Mouse (Mus musculus): Measurements from ENCODE around the gene Arid1b.

Arid1b gene

GRCm38 (mm10) chr17:5014327-5014957 lies 20.3 kb downstream of the Arid1b start:
- no peaks in the 10 kb centered on the region for H3K9me3 ChIP-seq (ENCODE audit: low read length)
- no peaks in the 10 kb centered on the region for H3K27me3 ChIP-seq (ENCODE audit: insufficient read depth, low read length)
- no peak for TF ChIP-seq NANOG (IDR thresholded peaks at IDR 0.05; ENCODE audit: borderline replicate concordance, low read length)
- no peaks in the 10 kb centered on the region for H3K36me3 ChIP-seq (ENCODE audit: insufficient read depth, low read length)
- peaks cover 46% of the 10 kb centered on the region for H3K4me1 ChIP-seq (replicated peaks; ENCODE audit: low read depth, low read length)
- no peak overlapping the region for H3K4me3 ChIP-seq (replicated peaks; ENCODE audit: low read length)

- H3K9me3 ChIP-seq (ENCODE audit: low read length): no peaks in the 10 kb centered on the region
Observed at GRCm38 (mm10) chr17:5016404-5016803, 22.3 kb downstream of the Arid1b start.

GRCm38 (mm10) chr17:5017065-5017464 lies 22.9 kb downstream of the Arid1b start:
- no peaks in the 10 kb centered on the region for H3K36me3 ChIP-seq (ENCODE audit: insufficient read depth, low read length)
- no peaks in the 10 kb centered on the region for H3K9me3 ChIP-seq (ENCODE audit: low read length)
- H3K4me3 ChIP-seq (replicated peaks; ENCODE audit: low read length): no peak overlapping the region
- TF ChIP-seq NANOG (IDR thresholded peaks at IDR 0.05; ENCODE audit: borderline replicate concordance, low read length) (no peak), POU5F1 (IDR thresholded peaks at IDR 0.05; ENCODE audit: borderline replicate concordance, low read length) (no peak)
- H3K4me1 ChIP-seq (replicated peaks; ENCODE audit: low read depth, low read length): peaks cover 51% of the 10 kb centered on the region
- H3K27me3 ChIP-seq (ENCODE audit: insufficient read depth, low read length): no peaks in the 10 kb centered on the region

More at GRCm38 (mm10) chr17:5016404-5016803, 22.3 kb downstream of the Arid1b start:
- Histone ChIP-seq H3K36me3 (ENCODE audit: insufficient read depth, low read length) (no peaks in the 10 kb centered on the region), H3K27me3 (ENCODE audit: insufficient read depth, low read length) (no peaks in the 10 kb centered on the region), H3K4me1 (replicated peaks; ENCODE audit: low read depth, low read length) (peaks cover 49% of the 10 kb centered on the region), H3K4me3 (replicated peaks; ENCODE audit: low read length) (no peak overlapping the region)
- 0 out of 2 replicates have a peak, but pooled peaks have one; percentile 29 for TF ChIP-seq POU5F1 (IDR thresholded peaks at IDR 0.05; ENCODE audit: borderline replicate concordance, low read length)
- no peak for TF ChIP-seq CTCF (conservative IDR thresholded peaks at IDR 0.05; ENCODE audit: low read length)

GRCm38 (mm10) chr17:5021303-5022003 lies 27.3 kb downstream of the Arid1b start:
- no peaks in the 10 kb centered on the region for H3K9me3 ChIP-seq (ENCODE audit: low read length)
- TF ChIP-seq CTCF (conservative IDR thresholded peaks at IDR 0.05; ENCODE audit: low read length) (no peak; the same call in 1 of the 2 replicates), NANOG (IDR thresholded peaks at IDR 0.05; ENCODE audit: borderline replicate concordance, low read length) (no peak), POU5F1 (IDR thresholded peaks at IDR 0.05; ENCODE audit: borderline replicate concordance, low read length) (no peak)
- no peaks in the 10 kb centered on the region for H3K36me3 ChIP-seq (ENCODE audit: insufficient read depth, low read length)
- H3K4me1 ChIP-seq (replicated peaks; ENCODE audit: low read depth, low read length): peaks cover 36% of the 10 kb centered on the region
- H3K27me3 ChIP-seq (ENCODE audit: insufficient read depth, low read length): no peaks in the 10 kb centered on the region
- peak overlapping the region; percentile 35; the same call in 1 of the 2 replicates for H3K4me3 ChIP-seq (replicated peaks; ENCODE audit: low read length)

GRCm38 (mm10) chr17:5022019-5022544 lies 27.9 kb downstream of the Arid1b start:
- Histone ChIP-seq H3K27me3 (ENCODE audit: insufficient read depth, low read length) (no peaks in the 10 kb centered on the region), H3K4me3 (replicated peaks; ENCODE audit: low read length) (0 out of 2 replicates have a peak overlapping the region, but pooled peaks have one; percentile 35), H3K36me3 (ENCODE audit: insufficient read depth, low read length) (no peaks in the 10 kb centered on the region), H3K9me3 (ENCODE audit: low read length) (no peaks in the 10 kb centered on the region), H3K4me1 (replicated peaks; ENCODE audit: low read depth, low read length) (peaks cover 33% of the 10 kb centered on the region)
- TF ChIP-seq CTCF (conservative IDR thresholded peaks at IDR 0.05; ENCODE audit: low read length): no peak
- TF ChIP-seq NANOG (IDR thresholded peaks at IDR 0.05; ENCODE audit: borderline replicate concordance, low read length): no peak
- no peak for TF ChIP-seq POU5F1 (IDR thresholded peaks at IDR 0.05; ENCODE audit: borderline replicate concordance, low read length)

GRCm38 (mm10) chr17:5023745-5024144 lies 29.6 kb downstream of the Arid1b start:
- TF ChIP-seq POU5F1 (IDR thresholded peaks at IDR 0.05; ENCODE audit: borderline replicate concordance, low read length): no peak
- TF ChIP-seq NANOG (IDR thresholded peaks at IDR 0.05; ENCODE audit: borderline replicate concordance, low read length): no peak
- no peak for TF ChIP-seq CTCF (conservative IDR thresholded peaks at IDR 0.05; ENCODE audit: low read length)
- no peaks in the 10 kb centered on the region for H3K9me3 ChIP-seq (ENCODE audit: low read length)
- no peaks in the 10 kb centered on the region for H3K27me3 ChIP-seq (ENCODE audit: insufficient read depth, low read length)
- no peaks in the 10 kb centered on the region for H3K36me3 ChIP-seq (ENCODE audit: insufficient read depth, low read length)
- H3K4me1 ChIP-seq (replicated peaks; ENCODE audit: low read depth, low read length): peaks cover 38% of the 10 kb centered on the region
- H3K4me3 ChIP-seq (replicated peaks; ENCODE audit: low read length): no peak overlapping the region

GRCm38 (mm10) chr17:5025400-5025799 lies 31.3 kb downstream of the Arid1b start:
- TF ChIP-seq CTCF (conservative IDR thresholded peaks at IDR 0.05; ENCODE audit: low read length) (no peak), NANOG (IDR thresholded peaks at IDR 0.05; ENCODE audit: borderline replicate concordance, low read length) (no peak), POU5F1 (IDR thresholded peaks at IDR 0.05; ENCODE audit: borderline replicate concordance, low read length) (no peak)
- no peaks in the 10 kb centered on the region for H3K9me3 ChIP-seq (ENCODE audit: low read length)

GRCm38 (mm10) chr17:5026578-5026977 lies 32.4 kb downstream of the Arid1b start:
- Histone ChIP-seq H3K27me3 (ENCODE audit: insufficient read depth, low read length) (no peaks in the 10 kb centered on the region), H3K9me3 (ENCODE audit: low read length) (no peaks in the 10 kb centered on the region), H3K4me1 (replicated peaks; ENCODE audit: low read depth, low read length) (peaks cover 43% of the 10 kb centered on the region), H3K4me3 (replicated peaks; ENCODE audit: low read length) (no peak overlapping the region), H3K36me3 (ENCODE audit: insufficient read depth, low read length) (no peaks in the 10 kb centered on the region)
- TF ChIP-seq NANOG (IDR thresholded peaks at IDR 0.05; ENCODE audit: borderline replicate concordance, low read length): no peak
- peak; percentile 31 for TF ChIP-seq CTCF (conservative IDR thresholded peaks at IDR 0.05; ENCODE audit: low read length)

More at GRCm38 (mm10) chr17:5025400-5025799, 31.3 kb downstream of the Arid1b start:
- H3K4me3 ChIP-seq (replicated peaks; ENCODE audit: low read length): no peak overlapping the region
- no peaks in the 10 kb centered on the region for H3K36me3 ChIP-seq (ENCODE audit: insufficient read depth, low read length)
- H3K4me1 ChIP-seq (replicated peaks; ENCODE audit: low read depth, low read length): peaks cover 45% of the 10 kb centered on the region
- no peaks in the 10 kb centered on the region for H3K27me3 ChIP-seq (ENCODE audit: insufficient read depth, low read length)

Data from E14TG2a.4 (cell line).